Mouse (Mus musculus) embryonic facial prominence, embryonic 13.5 days (tissue): Measurements from ENCODE around the gene Muc4. TPM values are rescaled to one million over a fixed set of nuclear protein-coding genes. Genes with fewer than 3 reads are reported as not detected.

Source experiments
- ATAC-seq: fragments of 200-750 bp; cut with Nextera tagmentation; 2 replicates; pipeline ENCODE4 v1.8.0; 2017; ENCODE audit warnings: low read depth; ENCODE audit not compliant: insufficient number of reproducible peaks, insufficient read depth, low FRiP score, low TSS enrichment
- H3K27ac ChIP-seq: fragments of 300-500 bp; sonication (generic); 2 replicates; pipeline ENCODE4 v1.5.1; 2015; ENCODE audit warnings: moderate library complexity, mild to moderate bottlenecking, inconsistent platforms
- H3K27me3 ChIP-seq: fragments of 300-500 bp; sonication (generic); 2 replicates; pipeline ENCODE4 v1.6.1; 2015; ENCODE audit warnings: mild to moderate bottlenecking, inconsistent platforms
- H3K36me3 ChIP-seq: fragments of 300-500 bp; sonication (generic); 2 replicates; pipeline ENCODE4 v1.6.1; 2015; ENCODE audit warnings: mild to moderate bottlenecking, inconsistent platforms
- H3K4me1 ChIP-seq: fragments of 300-500 bp; sonication (generic); 2 replicates; pipeline ENCODE4 v1.6.1; 2015; ENCODE audit warnings: inconsistent platforms
- H3K4me2 ChIP-seq: fragments of 300-500 bp; sonication (generic); 2 replicates; pipeline ENCODE4 v1.6.1; 2015; ENCODE audit warnings: moderate library complexity, mild to moderate bottlenecking, inconsistent platforms
- H3K4me3 ChIP-seq: fragments of 300-500 bp; sonication (generic); 2 replicates; pipeline ENCODE4 v1.5.1; 2015; ENCODE audit warnings: mild to moderate bottlenecking, inconsistent platforms
- H3K9ac ChIP-seq: fragments of 300-500 bp; sonication (generic); 2 replicates; pipeline ENCODE4 v1.6.1; 2015; ENCODE audit warnings: mild to moderate bottlenecking, inconsistent platforms
- H3K9me3 ChIP-seq: fragments of 300-500 bp; sonication (generic); 2 replicates; pipeline ENCODE4 v1.6.1; 2016; ENCODE audit warnings: inconsistent platforms
- WGBS: fragments of 180-500 bp; shearing (Covaris S2); methylation state at CpG from one replicate; pipeline ENCODE4 v1.1.7; 2015; ENCODE audit warnings: mixed read lengths; 5-methylcytosine and 5-hydroxymethylcytosine counted together
- polyA plus RNA-seq: library from polyadenylated mRNA; unstranded; fragments of >200 nt; fragmentation: Nextera tagmentation; extraction: Ambion mirVana; gene quantifications from 2 replicates; pipeline ENCODE4 v1.2.1, GENCODE M21; 2015

The Muc4 gene
- polyA plus RNA-seq, 1 experiment from 2014 or later = 0.38 TPM

DNA sequence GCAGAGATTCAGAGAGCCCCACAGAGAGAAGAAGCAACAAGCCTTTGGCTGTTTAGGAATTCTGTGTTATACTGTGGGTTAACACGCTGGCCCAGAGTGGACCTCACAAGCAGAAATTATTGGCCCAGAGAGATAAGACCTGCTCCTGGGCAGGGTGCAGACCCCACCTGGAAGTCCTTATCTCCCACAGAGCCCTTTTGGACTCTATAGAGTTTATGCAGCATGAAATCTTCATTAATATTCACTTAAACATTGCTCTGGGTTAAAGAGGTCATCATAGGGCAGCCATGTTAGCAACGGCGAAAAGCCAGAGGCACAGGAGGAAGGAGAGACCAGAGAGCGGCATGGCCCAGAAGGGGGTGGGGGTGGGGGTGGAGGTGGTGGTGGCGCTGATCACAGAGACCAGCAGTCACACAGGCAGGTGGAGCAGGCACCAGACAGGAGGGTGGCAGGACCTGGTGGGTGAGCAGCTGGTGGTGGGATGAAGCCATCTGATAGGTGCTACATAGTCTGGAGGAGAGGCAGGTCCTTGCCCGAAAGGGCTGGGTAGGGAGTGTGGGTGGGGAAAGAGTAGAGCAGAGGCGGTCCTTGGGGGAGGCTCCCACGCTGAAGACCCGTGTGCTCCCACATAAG, 27.7 kb upstream of the Muc4 start:
- Histone ChIP-seq H3K27me3 (no peaks in the 10 kb centered on the region), H3K9ac (no peak overlapping the region), H3K4me2 (no peak overlapping the region), H3K4me1 (peaks cover 13% of the 10 kb centered on the region; the same call in 1 of the 2 replicates), H3K9me3 (no peaks in the 10 kb centered on the region), H3K27ac (no peak overlapping the region), H3K36me3 (no peaks in the 10 kb centered on the region), H3K4me3 (no peak overlapping the region)
- no peak for ATAC-seq
- 78% methylated on average over 9 of the region's 9 CpGs for WGBS

DNA sequence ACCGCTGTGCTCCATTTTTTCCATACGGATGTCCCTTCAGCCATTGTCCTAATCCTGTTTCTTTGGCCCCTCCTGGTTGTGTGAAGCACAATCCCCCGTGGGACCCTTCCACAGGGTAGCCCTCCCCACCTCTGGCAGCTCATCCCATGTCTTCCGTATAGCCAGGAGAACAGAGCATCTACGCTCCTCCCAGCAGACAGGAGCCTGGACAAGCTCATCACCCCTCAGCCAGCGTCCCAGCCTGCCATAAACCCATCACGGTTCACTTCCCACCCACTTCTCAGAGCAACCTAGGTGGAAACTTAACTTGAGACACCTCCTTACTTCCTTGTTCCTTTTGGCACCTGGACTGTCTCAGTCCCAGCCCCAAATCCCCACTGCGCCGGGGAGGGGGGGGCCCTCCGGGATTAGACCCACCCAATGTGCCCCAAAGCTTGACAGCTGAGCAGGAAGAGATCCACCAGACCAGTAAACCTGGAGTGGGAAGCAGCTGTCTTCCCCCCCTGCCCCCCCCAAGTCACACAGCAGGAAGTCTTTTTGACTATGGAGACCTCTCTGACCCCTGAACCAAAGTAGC, 27.1 kb upstream of the Muc4 start:
- Histone ChIP-seq H3K4me2 (no peak overlapping the region), H3K27ac (no peak overlapping the region), H3K9ac (no peak overlapping the region), H3K9me3 (no peaks in the 10 kb centered on the region), H3K4me1 (peaks cover 13% of the 10 kb centered on the region; the same call in 1 of the 2 replicates), H3K4me3 (no peak overlapping the region), H3K27me3 (no peaks in the 10 kb centered on the region), H3K36me3 (no peaks in the 10 kb centered on the region)
- ATAC-seq = no peak
- 81% methylated on average over 10 of the region's 10 CpGs for WGBS

DNA sequence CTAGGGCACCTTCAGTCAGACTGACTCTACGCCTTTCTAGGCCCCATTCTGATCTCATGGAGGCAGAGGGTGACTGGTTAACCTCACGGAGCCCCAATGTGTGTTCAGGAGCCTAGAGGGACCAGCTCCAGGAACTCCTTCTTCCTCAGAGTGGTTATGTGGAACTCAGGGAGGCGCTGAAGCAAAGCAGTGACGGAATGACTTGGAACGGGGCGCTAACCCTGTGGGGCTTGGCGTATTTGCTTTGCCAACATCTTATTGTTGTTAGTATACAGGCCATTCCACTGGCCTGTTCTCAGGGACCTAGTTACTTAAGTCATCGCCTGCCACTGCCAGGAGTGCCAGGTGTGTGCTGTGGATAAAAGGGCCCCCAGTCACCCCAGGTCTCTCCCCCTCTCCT, 26.6 kb upstream of the Muc4 start:
- Histone ChIP-seq H3K27me3 (no peaks in the 10 kb centered on the region), H3K9me3 (no peaks in the 10 kb centered on the region), H3K36me3 (no peaks in the 10 kb centered on the region), H3K27ac (no peak overlapping the region), H3K4me3 (no peak overlapping the region), H3K9ac (no peak overlapping the region), H3K4me1 (peaks cover 13% of the 10 kb centered on the region; the same call in 1 of the 2 replicates), H3K4me2 (no peak overlapping the region)
- ATAC-seq = no peak
- 91% methylated on average over 8 of the region's 8 CpGs for WGBS

DNA sequence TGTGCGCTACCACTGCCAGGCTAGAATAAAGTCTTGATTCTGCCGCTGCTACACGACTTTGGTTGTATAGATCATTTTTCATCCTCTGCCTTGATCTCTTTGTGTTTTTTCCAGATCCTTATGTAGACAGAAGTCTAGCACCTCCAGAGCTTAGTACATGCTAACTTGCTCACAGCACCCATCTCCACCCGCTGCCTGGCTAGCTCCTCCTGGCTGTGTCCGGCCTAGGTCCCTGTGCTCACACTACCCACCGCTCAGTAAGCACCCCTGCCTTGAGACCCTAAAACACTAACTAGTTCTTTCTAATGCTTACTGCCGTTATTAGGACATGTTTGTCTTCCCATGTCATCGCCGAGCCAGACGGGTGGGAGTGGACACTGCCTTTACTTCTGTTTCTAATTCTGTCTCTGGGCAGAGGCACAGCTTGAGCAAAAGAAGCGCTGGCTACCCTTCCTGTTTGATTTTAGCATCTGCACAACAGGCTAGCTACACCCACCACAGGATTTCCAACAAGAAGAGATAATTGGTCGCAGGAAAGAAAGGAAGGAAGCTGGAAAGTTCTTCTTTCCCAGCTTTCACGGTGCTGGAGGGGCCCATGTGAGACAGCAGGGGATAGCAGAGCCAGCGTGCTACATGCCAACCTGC, 25.1 kb upstream of the Muc4 start:
- H3K36me3 ChIP-seq = no peaks in the 10 kb centered on the region
- no peak for ATAC-seq
- H3K27ac ChIP-seq = peak overlapping the region; percentile 48; the same call in 1 of the 2 replicates
- WGBS = 53% methylated on average over 14 of the region's 14 CpGs
- H3K9ac ChIP-seq = no peak overlapping the region
- H3K4me1 ChIP-seq = peaks cover 17% of the 10 kb centered on the region
- no peaks in the 10 kb centered on the region for H3K27me3 ChIP-seq
- no peaks in the 10 kb centered on the region for H3K9me3 ChIP-seq
- no peak overlapping the region for H3K4me3 ChIP-seq
- peak overlapping the region; percentile 16; the same call in 1 of the 2 replicates for H3K4me2 ChIP-seq

DNA sequence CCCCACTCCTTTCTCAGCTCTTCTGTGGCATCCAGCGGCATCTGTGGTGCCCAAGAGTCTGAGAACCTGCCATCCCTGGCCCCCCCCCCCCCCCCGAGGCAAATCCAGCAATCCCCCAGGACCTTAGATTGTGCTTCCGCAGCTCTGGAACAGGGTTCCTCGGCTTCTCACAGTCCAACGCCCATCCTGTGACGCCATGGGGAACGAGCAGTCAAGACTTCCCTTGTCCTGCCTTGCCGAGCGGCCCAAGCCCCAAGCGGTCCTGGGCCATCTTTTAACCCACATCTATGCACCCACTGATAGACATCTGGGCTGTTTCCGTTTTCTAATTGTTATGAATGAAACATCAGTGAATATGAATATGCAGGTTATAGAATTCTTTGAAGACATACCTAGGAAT, 23.5 kb upstream of the Muc4 start:
- Histone ChIP-seq H3K9ac (no peak overlapping the region), H3K9me3 (no peaks in the 10 kb centered on the region), H3K4me2 (no peak overlapping the region), H3K27ac (no peak overlapping the region), H3K4me3 (no peak overlapping the region), H3K36me3 (no peaks in the 10 kb centered on the region), H3K4me1 (peaks cover 14% of the 10 kb centered on the region), H3K27me3 (no peaks in the 10 kb centered on the region)
- ATAC-seq = no peak
- 86% methylated on average over 11 of the region's 11 CpGs for whole genome bisulfite sequencing

DNA sequence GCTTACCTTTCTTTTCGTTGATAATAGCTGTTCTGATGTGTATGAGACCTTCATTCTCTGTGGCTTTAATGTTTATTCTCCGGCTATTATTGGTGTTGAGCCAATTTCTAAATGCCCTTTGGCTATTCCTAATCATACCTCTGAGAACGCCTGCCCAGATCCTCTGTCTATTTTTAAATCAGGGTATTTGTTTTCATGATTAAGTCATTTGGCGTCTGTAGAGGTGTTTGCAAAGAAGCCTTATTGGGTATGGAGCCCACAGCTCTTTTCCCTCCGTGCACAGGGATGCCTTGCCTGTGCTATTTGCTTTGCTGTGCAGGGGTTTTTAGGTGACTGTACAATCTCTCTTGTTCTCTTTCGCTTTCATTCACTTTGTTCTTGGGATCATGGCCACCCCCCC, 22.1 kb upstream of the Muc4 start:
- Histone ChIP-seq H3K36me3 (no peaks in the 10 kb centered on the region), H3K9ac (no peak overlapping the region), H3K4me2 (no peak overlapping the region), H3K4me3 (no peak overlapping the region), H3K27me3 (no peaks in the 10 kb centered on the region), H3K9me3 (no peaks in the 10 kb centered on the region), H3K27ac (no peak overlapping the region), H3K4me1 (peaks cover 13% of the 10 kb centered on the region)
- WGBS = 55% methylated on average over 6 of the region's 6 CpGs
- no peak for ATAC-seq

DNA sequence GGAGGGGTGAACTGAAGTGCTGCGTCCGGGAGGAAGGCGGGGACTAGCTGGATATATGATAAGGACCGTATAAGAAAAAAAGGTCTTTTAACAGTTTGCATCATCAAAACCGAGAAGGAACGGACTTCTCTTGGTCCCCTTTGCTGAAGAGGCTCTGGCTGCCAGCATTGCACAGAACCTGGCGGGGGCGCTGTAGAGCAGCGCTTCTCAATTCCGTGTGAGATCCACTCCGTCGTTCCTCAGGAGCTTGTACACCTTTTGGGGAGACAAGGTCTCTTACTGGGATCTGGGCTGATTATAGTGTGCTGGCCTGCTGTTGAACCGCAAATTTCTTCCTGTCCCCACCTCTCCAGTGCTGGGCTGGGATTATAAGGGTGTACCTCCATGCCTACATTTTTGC, 20.3 kb upstream of the Muc4 start:
- peak overlapping the region; percentile 28; the same call in 1 of the 2 replicates for H3K4me2 ChIP-seq

DNA sequence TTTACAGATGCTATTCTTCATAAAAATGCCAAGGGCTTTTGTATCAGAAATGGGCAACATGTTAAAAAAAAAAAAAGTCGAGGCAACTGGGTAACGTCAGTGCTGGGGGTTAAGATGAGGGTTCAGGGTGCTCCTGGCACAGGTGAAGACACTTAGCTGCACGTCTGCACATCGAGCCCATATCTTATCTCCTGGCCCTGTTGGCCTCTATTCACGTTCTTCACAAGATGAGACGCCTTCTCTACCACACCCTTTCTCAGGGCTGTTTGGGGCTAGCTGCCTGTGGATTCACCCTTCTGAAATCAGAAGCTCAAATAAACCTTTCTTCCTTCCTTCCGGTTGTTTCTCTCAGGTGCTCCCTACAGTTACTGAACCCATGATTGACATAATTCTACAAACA, 12.5 kb upstream of the Muc4 start:
- H3K4me3 ChIP-seq = no peak overlapping the region
- H3K4me2 ChIP-seq = no peak overlapping the region
- no peak overlapping the region for H3K27ac ChIP-seq
- H3K9ac ChIP-seq = no peak overlapping the region
- H3K9me3 ChIP-seq = no peaks in the 10 kb centered on the region
- no peaks in the 10 kb centered on the region for H3K27me3 ChIP-seq
- no peak for ATAC-seq
- H3K4me1 ChIP-seq = no peaks in the 10 kb centered on the region
- H3K36me3 ChIP-seq = no peaks in the 10 kb centered on the region
- WGBS = 78% methylated on average over 7 of the region's 7 CpGs

More for the DNA sequence above, 20.3 kb upstream of the Muc4 start:
- Histone ChIP-seq H3K9me3 (no peaks in the 10 kb centered on the region), H3K4me1 (peaks cover 13% of the 10 kb centered on the region), H3K27ac (no peak overlapping the region), H3K9ac (0 out of 2 replicates have a peak overlapping the region, but pooled peaks have one; percentile 22), H3K4me3 (no peak overlapping the region), H3K27me3 (no peaks in the 10 kb centered on the region), H3K36me3 (no peaks in the 10 kb centered on the region)
- 29% methylated on average over 13 of the region's 13 CpGs for WGBS
- no peak for ATAC-seq

DNA sequence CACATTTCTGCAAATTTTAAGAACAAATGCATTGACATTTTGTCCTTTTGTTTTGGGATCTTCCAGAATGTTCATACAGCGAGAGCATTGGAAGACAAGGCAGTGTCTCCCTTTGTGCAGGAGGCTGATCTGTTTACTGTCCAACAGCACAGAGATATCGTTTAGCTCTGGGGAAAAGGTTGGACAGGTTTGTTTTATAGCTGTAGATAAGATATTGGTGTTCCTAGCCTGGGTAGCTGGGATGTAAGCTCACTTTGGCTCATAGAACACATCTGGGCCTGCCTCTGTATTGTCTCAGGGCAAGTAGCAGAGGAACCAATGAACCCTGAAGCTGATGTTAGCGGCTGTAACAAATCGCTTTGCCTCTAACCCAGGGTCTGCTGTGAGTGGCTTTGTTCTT, 11.9 kb upstream of the Muc4 start:
- Histone ChIP-seq H3K4me2 (no peak overlapping the region), H3K27ac (no peak overlapping the region), H3K4me3 (no peak overlapping the region), H3K27me3 (no peaks in the 10 kb centered on the region), H3K4me1 (no peaks in the 10 kb centered on the region), H3K36me3 (no peaks in the 10 kb centered on the region), H3K9me3 (no peaks in the 10 kb centered on the region), H3K9ac (no peak overlapping the region)
- no peak for ATAC-seq
- WGBS = 75% methylated on average over 4 of the region's 4 CpGs

DNA sequence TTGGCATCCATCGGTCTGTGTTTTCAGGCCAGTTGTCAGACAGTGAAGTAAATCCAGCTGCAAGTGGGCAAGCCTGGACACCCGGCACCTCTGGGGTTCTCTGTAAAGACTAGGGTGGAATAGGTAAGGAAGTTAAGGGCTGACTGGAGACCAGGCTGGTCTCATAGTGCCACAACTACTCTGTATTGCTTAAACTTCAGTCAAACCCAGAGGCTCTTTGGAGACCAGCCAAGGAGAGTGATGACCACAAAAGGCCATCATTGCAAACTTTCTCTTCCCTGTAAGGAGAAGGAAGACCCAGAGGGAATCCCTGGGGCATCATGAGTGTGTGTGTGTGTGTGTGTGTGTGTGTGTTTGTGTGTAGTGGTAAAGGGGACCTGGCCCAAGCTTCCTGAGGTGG, 11.4 kb upstream of the Muc4 start:
- Histone ChIP-seq H3K9ac (no peak overlapping the region), H3K9me3 (no peaks in the 10 kb centered on the region), H3K4me3 (no peak overlapping the region), H3K36me3 (no peaks in the 10 kb centered on the region), H3K4me2 (no peak overlapping the region), H3K27me3 (no peaks in the 10 kb centered on the region), H3K27ac (no peak overlapping the region), H3K4me1 (no peaks in the 10 kb centered on the region)
- WGBS = 60% methylated on average over 2 of the region's 2 CpGs
- ATAC-seq = no peak

DNA sequence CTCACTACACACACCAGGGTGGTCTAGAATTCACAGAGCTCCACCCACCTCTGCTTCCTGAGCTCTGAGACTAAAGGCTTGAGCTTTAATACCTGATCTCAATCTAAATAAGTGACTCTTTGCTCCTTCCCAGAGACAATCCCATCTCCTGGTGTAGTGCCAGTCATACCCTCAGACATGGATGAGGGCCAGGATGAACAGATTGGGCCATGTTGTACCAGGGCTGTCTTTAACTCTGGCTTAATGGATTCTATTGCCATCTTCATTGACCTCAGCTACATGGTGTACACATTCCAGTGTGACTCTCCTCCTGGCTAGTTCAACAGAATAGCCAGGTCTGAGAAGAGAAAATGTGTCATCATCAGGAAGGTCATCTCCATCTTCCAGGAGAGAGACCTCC, 9.2 kb upstream of the Muc4 start:
- Histone ChIP-seq H3K4me1 (no peaks in the 10 kb centered on the region), H3K4me2 (no peak overlapping the region), H3K27me3 (no peaks in the 10 kb centered on the region), H3K27ac (no peak overlapping the region), H3K9ac (no peak overlapping the region), H3K9me3 (no peaks in the 10 kb centered on the region), H3K36me3 (no peaks in the 10 kb centered on the region), H3K4me3 (no peak overlapping the region)
- no peak for ATAC-seq

DNA sequence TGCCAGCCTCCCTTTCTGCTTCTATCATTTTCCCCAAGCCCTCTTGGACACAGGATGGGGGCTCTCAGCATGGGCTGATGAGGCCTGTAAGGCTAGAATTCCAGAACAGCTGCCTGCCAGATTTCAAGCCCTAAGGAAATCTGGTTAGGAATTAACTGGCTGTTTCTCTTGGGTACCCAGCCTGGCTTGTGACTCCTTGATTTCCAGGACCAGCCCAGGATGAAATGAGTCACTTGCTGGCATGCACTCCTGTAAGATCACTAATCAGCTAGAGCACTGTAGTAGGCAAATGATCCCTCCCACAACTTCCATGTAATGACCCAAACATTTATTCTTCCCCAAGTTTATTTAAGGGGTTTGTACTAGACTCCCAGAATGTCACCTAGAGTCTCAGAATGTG, 7.4 kb upstream of the Muc4 start:
- Histone ChIP-seq H3K4me2 (no peak overlapping the region), H3K27ac (no peak overlapping the region), H3K36me3 (no peaks in the 10 kb centered on the region), H3K4me3 (no peak overlapping the region), H3K27me3 (no peaks in the 10 kb centered on the region), H3K4me1 (no peaks in the 10 kb centered on the region), H3K9ac (no peak overlapping the region), H3K9me3 (no peaks in the 10 kb centered on the region)
- no peak for ATAC-seq
